Mouse (Mus musculus): Measurements from ENCODE around the gene Vamp5. TPM values are rescaled to one million over a fixed set of nuclear protein-coding genes. Genes with fewer than 3 reads are reported as not detected.

The Vamp5 gene
- 10.0 and 11.0 TPM in 2 replicates for polyA plus RNA-seq (2016; fragmentation: Nextera tagmentation; extraction: Ambion mirVana)

GRCm38 (mm10) chr6:72380131-72380770 lies at the start of gene Vamp5:
Vamp5 (minus strand) TSS chr6:72380468.
- Histone ChIP-seq H3K27me3 (peaks cover 32% of the 10 kb centered on the region), H3K4me2 (replicated peaks) (peak within 1 kb of the TSS; percentile 64), H3K9me3 (replicated peaks) (no peaks in the 10 kb centered on the region), H3K9ac (peak within 1 kb of the TSS; percentile 58), H3K27ac (0 out of 2 replicates have a peak within 1 kb of the TSS, but pooled peaks have one; percentile 19), H3K4me1 (peaks cover 5% of the 10 kb centered on the region), H3K36me3 (0 out of 2 replicates have a peak, but pooled peaks cover 4% of the 10 kb centered on the region), H3K4me3 (peak within 1 kb of the TSS; percentile 43)
- ATAC-seq (ENCODE audit: low FRiP score) = peak; percentile 66; the same call in 1 of the 2 replicates
- 1% methylated on average over 48 of the region's 49 CpGs for WGBS

DNA sequence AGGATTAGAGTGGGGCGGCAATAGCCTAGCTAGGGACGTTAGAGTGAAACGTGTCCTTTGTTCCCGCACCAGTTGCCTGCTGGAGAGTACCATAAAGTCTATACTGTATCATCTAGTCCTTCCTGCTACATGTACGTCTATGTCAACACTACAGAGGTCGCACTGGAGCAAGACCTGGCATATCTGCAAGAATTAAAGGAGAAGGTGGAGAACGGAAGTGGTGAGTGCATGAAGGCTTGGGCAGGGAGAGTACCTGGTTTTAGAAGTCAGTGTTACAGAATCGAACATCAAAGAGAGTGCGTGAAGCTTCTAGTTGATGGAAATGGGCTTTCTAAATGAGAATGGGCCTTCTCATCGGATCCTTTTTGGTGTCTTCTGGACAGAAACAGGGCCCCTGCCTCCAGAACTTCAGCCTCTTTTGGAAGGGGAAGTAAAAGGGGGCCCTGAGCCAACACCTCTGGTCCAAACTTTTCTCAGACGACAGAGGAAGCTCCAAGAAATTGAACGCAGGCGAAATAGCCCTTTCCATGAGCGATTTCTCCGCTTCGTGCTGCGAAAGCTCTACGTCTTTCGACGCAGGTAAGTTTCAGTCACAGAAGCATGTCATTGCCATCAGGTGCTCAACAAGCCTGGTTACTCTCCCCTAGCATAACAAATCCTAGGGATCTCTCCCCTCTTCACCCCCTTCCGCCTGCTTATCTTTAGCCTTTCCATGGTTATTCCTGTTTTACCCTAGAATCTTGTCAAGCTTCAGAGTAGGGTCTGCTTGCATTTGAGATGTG lies 49.0 kb upstream of the Vamp5 start:
- Histone ChIP-seq H3K4me3 (no peak overlapping the region), H3K36me3 (peaks cover 72% of the 10 kb centered on the region), H3K27ac (no peak overlapping the region), H3K9me3 (replicated peaks) (no peaks in the 10 kb centered on the region), H3K9ac (no peak overlapping the region), H3K27me3 (no peaks in the 10 kb centered on the region), H3K4me1 (no peaks in the 10 kb centered on the region), H3K4me2 (replicated peaks) (no peak overlapping the region)
- WGBS = 92% methylated on average over 21 of the region's 21 CpGs
- no peak for ATAC-seq (ENCODE audit: low FRiP score)

DNA sequence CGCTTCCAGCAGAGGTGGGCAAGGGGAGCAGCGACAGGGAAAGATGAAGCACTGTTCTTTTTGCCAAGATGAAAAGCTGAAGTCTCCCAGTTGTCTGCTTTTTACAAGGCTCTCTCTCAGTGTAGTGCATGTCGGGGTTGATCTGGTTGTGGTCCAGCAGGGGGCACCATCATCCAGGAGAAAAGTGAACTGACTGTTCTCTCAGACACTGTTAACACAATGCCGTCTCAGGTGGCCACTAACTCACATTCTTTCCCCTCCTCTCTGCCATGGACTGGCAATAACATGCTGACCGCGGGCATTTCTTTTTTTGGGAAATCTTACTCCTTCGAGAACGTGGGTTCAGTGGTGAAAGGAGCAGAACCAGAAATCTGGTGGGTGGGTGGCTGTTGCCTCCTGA lies 47.8 kb upstream of the Vamp5 start:
- no peak overlapping the region for H3K4me2 ChIP-seq (replicated peaks)
- no peak overlapping the region for H3K9ac ChIP-seq
- H3K27me3 ChIP-seq = no peaks in the 10 kb centered on the region
- peaks cover 74% of the 10 kb centered on the region for H3K36me3 ChIP-seq
- no peaks in the 10 kb centered on the region for H3K4me1 ChIP-seq
- peak; percentile 82 for ATAC-seq (ENCODE audit: low FRiP score)
- H3K4me3 ChIP-seq = no peak overlapping the region
- H3K27ac ChIP-seq = no peak overlapping the region
- 42% methylated on average over 8 of the region's 8 CpGs for WGBS
- no peaks in the 10 kb centered on the region for H3K9me3 ChIP-seq (replicated peaks)

DNA sequence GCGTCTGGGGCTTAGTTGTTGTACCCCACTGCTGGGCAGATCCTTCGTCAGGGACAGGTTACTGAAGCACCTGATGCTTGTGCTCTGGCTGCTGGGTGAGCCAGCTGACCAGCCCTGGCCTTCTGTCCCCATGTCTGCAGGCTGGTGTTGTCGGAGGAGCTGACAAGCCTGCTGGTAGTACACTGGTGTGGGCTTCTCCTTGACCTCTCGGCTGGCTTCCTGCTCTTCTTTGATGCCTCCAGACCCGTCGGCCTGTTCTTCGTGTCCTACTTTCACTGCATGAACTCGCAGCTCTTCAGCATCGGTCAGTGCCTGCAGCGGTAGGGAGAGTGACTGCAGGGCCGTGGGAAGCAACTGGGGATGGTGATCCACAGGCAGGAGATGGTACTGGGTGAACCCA lies 45.4 kb upstream of the Vamp5 start:
- Histone ChIP-seq H3K4me3 (no peak overlapping the region), H3K9me3 (replicated peaks) (no peaks in the 10 kb centered on the region), H3K36me3 (peaks cover 77% of the 10 kb centered on the region), H3K4me1 (no peaks in the 10 kb centered on the region), H3K27me3 (no peaks in the 10 kb centered on the region), H3K27ac (no peak overlapping the region), H3K9ac (no peak overlapping the region), H3K4me2 (replicated peaks) (no peak overlapping the region)
- 89% methylated on average over 11 of the region's 11 CpGs for WGBS
- ATAC-seq (ENCODE audit: low FRiP score) = no peak

DNA sequence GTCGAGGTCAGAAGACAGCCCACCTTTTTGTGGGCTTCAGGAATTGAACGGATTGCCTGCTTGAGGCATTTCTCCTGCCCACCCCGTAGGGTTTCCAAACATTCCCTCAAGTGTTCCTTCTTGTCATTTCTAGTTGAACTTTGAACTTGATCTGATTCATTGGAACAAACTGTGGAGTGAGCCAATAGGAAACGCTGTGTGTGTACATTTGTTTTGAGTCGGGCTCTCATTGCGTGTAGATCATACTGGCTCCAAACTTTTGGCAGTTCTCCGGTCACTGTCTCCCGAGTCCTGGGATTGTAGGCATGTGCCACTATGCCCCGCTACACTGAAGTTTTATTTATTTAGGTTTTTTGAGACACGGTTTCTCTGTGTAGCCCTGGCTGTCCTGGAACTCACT lies 40.6 kb upstream of the Vamp5 start:
- peaks cover 82% of the 10 kb centered on the region for H3K36me3 ChIP-seq
- no peak for ATAC-seq (ENCODE audit: low FRiP score)
- H3K9me3 ChIP-seq (replicated peaks) = no peaks in the 10 kb centered on the region
- 92% methylated on average over 10 of the region's 10 CpGs for WGBS
- H3K9ac ChIP-seq = no peak overlapping the region
- H3K4me1 ChIP-seq = no peaks in the 10 kb centered on the region
- H3K27ac ChIP-seq = no peak overlapping the region
- H3K4me3 ChIP-seq = no peak overlapping the region
- no peaks in the 10 kb centered on the region for H3K27me3 ChIP-seq
- no peak overlapping the region for H3K4me2 ChIP-seq (replicated peaks)

DNA sequence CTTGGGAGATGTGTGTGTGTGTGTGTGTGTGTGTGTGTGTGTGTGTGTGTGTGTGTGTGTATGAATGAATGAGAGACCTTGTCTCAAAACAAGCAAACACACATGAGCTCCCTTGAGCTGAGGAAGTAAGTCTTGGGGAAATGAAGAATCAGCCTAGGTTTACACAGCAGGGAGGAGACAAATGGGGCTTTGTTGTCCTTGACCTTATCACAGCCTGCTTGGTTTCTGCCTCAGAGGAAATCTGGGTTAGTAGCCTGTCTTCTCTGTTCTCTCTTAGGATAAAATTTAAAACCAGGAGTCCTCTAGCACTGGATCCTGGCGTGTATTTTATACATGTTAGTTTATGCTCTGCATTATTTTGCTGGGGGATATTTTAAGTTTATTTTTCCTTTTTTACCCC lies 39.5 kb upstream of the Vamp5 start:
- Histone ChIP-seq H3K27me3 (no peaks in the 10 kb centered on the region), H3K4me1 (peaks cover 9% of the 10 kb centered on the region), H3K4me2 (replicated peaks) (no peak overlapping the region), H3K27ac (no peak overlapping the region), H3K4me3 (no peak overlapping the region), H3K9ac (no peak overlapping the region), H3K36me3 (peaks cover 71% of the 10 kb centered on the region), H3K9me3 (replicated peaks) (no peaks in the 10 kb centered on the region)
- no peak for ATAC-seq (ENCODE audit: low FRiP score)
- 84% methylated on average over 1 of the region's 1 CpGs for WGBS

DNA sequence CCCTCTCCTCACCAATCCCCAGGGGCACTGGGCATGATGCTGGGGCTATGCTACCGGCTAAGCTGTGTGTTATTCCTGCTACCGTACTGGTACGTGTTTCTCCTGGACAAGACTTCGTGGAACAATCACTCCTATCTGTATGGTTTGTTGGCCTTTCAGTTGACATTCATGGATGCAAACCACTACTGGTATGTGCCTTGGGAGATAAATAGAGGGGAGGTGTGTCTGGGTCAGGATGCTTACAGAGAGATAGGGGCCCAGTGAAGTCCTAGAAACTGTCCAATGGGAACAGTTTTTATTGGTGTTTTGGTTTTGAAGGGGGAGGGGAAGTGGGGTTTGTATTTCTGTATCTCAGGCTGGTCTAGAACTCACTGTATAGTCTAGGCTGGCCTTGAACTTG lies 38.0 kb upstream of the Vamp5 start:
- Histone ChIP-seq H3K27me3 (no peaks in the 10 kb centered on the region), H3K27ac (no peak overlapping the region), H3K4me3 (no peak overlapping the region), H3K4me2 (replicated peaks) (no peak overlapping the region), H3K9me3 (replicated peaks) (no peaks in the 10 kb centered on the region), H3K36me3 (peaks cover 56% of the 10 kb centered on the region), H3K9ac (no peak overlapping the region), H3K4me1 (peaks cover 17% of the 10 kb centered on the region)
- WGBS = 95% methylated on average over 4 of the region's 4 CpGs
- no peak for ATAC-seq (ENCODE audit: low FRiP score)

GRCm38 (mm10) chr6:72415964-72416772 lies 35.9 kb upstream of the Vamp5 start:
- ATAC-seq (ENCODE audit: low FRiP score) = no peak
- Histone ChIP-seq H3K27ac (no peak overlapping the region), H3K4me3 (no peak overlapping the region), H3K9ac (no peak overlapping the region), H3K36me3 (peaks cover 37% of the 10 kb centered on the region), H3K27me3 (no peaks in the 10 kb centered on the region), H3K9me3 (replicated peaks) (no peaks in the 10 kb centered on the region), H3K4me2 (replicated peaks) (no peak overlapping the region), H3K4me1 (peaks cover 17% of the 10 kb centered on the region)
- WGBS = 84% methylated on average over 7 of the region's 7 CpGs

DNA sequence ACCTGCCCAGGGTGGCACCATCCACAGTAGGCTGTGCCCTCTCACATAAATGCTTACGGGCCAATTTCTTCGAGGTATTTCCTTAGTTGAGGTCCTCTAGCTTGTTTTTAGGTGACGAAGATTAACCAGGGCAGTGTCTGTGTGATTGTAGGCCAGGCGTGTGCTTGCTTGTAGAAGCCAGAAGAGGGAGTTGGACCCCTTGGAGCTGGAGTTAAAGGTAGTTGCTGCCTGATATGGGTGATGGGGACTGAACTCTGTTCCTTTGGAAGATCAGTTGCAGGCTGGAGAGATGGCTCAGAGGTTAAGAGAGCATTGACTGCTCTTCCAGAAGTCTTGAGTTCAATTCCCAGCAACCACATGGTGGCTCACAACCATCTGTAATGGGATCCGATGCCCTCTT lies 34.9 kb upstream of the Vamp5 start:
- Histone ChIP-seq H3K4me3 (peak overlapping the region; percentile 78; the same call in 1 of the 2 replicates), H3K27me3 (no peaks in the 10 kb centered on the region), H3K9ac (peak overlapping the region; percentile 84; the same call in 1 of the 2 replicates), H3K36me3 (peaks cover 28% of the 10 kb centered on the region), H3K4me1 (peaks cover 17% of the 10 kb centered on the region), H3K9me3 (replicated peaks) (no peaks in the 10 kb centered on the region), H3K27ac (no peak overlapping the region), H3K4me2 (replicated peaks) (peak overlapping the region; percentile 82)
- no peak for ATAC-seq (ENCODE audit: low FRiP score)
- 84% methylated on average over 5 of the region's 5 CpGs for WGBS

- WGBS = 2% methylated on average over 33 of the region's 33 CpGs
- peak; percentile 96 for ATAC-seq (ENCODE audit: low FRiP score)
- Histone ChIP-seq H3K9ac (peak within 1 kb of the TSS; percentile 84), H3K9me3 (replicated peaks) (no peaks in the 10 kb centered on the region), H3K4me3 (peak within 1 kb of the TSS; percentile 78), H3K27me3 (no peaks in the 10 kb centered on the region), H3K27ac (peak within 1 kb of the TSS; percentile 58; the same call in 1 of the 2 replicates), H3K36me3 (peaks cover 20% of the 10 kb centered on the region), H3K4me1 (peaks cover 17% of the 10 kb centered on the region), H3K4me2 (replicated peaks) (peak within 1 kb of the TSS; percentile 82)
Measured at GRCm38 (mm10) chr6:72414076-72414756, 33.9 kb upstream of the Vamp5 start, which contains the start of gene Ggcx. Ggcx (plus strand) TSS chr6:72414308.

DNA sequence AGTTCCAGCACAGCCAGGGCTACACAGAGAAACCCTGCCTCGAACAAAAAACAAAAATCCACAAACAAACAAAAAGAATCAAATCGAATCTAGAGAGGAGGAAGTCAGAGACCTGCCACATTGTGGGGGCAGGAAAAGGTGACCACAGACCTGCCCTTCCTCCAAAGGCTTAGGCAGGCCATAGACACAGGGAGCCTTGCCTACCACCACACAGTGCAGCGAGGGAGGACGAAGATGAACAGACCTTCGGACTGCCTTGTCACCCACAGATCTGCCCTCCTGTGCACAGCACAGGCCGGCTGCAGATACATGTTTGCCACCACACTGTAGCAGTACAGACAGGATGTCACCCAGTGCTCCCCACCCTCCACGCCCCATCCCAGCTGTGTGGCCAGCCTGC lies 30.2 kb upstream of the Vamp5 start:
- peaks cover 13% of the 10 kb centered on the region for H3K4me1 ChIP-seq
- no peaks in the 10 kb centered on the region for H3K36me3 ChIP-seq
- H3K9me3 ChIP-seq (replicated peaks) = no peaks in the 10 kb centered on the region
- 89% methylated on average over 7 of the region's 7 CpGs for WGBS
- no peak for ATAC-seq (ENCODE audit: low FRiP score)
- H3K4me3 ChIP-seq = no peak overlapping the region
- no peak overlapping the region for H3K9ac ChIP-seq
- no peak overlapping the region for H3K4me2 ChIP-seq (replicated peaks)
- H3K27me3 ChIP-seq = no peaks in the 10 kb centered on the region
- H3K27ac ChIP-seq = no peak overlapping the region

All from hindbrain, embryonic 12.5 days (tissue).